Mouse (Mus musculus): ENCODE measurements around the gene Ttll9.

Gene Ttll9

DNA sequence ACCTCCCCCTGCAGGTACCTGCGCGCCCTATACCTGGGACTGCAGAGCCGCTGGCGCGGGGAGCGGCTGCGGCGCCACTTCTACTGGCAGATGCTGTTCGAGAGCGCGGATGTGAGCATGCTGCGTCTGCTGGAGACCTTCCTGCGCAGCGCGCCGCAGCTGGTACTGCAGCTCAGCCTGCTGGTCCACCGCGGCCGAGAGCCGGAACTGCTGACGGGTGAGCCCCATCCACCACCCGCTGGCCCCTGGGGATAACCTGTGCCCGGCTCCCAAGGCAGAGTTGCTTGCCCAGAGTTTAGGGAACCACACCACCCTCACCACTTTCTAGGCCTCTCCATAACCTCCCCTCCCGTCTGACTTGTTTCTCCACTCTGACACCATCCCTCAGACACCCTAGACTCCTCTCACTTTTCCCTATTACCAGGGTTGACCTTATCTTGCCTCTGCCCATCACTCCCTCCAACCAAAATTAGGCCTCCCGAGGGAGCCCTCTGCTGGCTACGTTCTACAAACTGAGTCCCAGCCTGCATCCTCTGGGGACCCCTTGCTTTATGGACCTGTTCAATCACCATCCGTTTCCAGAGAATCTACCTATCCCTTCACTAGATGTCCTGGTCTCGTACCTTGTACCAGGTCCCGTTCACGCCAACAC, 90.5 kb downstream of the Ttll9 start:
- DNase-seq, result peak in 1 of 2 experiments; percentile 63

- no peak for DNase-seq
Measured at GRCm38 (mm10) chr2:153053896-153054295, 91.6 kb downstream of the Ttll9 start.

DNA sequence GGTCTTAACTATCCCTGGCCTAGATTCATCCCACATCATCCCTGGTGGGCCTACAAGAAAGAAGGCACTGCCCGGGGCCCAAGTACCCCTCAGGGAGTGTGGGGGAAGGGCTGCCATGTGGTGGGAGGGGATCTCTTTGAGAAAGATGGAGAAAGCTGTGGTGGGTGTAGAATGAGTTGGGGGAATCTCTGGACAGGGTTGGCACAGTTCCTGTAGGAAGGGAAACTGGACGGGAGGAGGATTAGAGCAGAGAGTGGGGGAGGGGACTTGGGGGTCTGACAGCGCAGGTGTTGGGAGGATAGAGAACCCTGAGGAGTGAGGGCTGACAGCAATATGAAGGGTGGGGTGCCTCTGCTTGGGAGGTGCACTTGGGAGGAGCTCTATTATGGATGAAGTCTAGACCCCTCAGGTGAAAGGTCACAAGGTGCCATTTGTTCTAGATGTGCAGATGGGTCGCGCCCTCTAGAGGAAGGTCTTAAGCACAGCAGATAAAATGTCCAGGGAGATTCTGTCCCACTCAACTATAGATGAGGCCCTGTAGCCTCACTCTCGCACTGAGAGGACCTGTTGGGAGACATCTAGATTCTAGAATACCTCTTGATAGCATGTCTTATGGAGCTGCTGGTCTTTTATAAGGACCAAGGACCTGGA, 93.1 kb downstream of the Ttll9 start:
- peak in 1 of 2 experiments; percentile 14 for DNase-seq

All from cerebellum, postnatal 36 days (tissue).